Mouse (Mus musculus) CH12.LX (cell line): Measurements from ENCODE around the gene Gpm6b.

Experiments
- BHLHE40 ChIP-seq: IDR thresholded peaks from 2 replicates; pipeline ENCODE4 v1.6.1; 2011; ENCODE audit warnings: mild to moderate bottlenecking, low read depth, low read length, improper control_type of control experiment
- CTCF ChIP-seq, 2 experiments: IDR thresholded peaks in 1 of 2; conservative IDR thresholded peaks in 1 of 2; 2 replicates each; pipeline ENCODE4 v1.5.1; 2011 to 2012; ENCODE audit warnings: low read depth in 2 of 2, low read length in 2 of 2, improper control_type of control experiment in 1 of 2, inconsistent platforms in 1 of 2, mild to moderate bottlenecking in 1 of 2, moderate library complexity in 1 of 2
- EP300 ChIP-seq: IDR thresholded peaks from 2 replicates; pipeline ENCODE4 v1.6.1; 2011; ENCODE audit warnings: low read length, improper control_type of control experiment
- MAFK ChIP-seq: IDR thresholded peaks from 2 replicates; pipeline ENCODE4 v1.6.1; 2011; ENCODE audit warnings: low read length, improper control_type of control experiment; ENCODE audit not compliant: insufficient replicate concordance
- MAX ChIP-seq: IDR thresholded peaks from 2 replicates; pipeline ENCODE4 v1.6.1; 2011; ENCODE audit warnings: low read length, improper control_type of control experiment
- MAZ ChIP-seq: IDR thresholded peaks from 2 replicates; pipeline ENCODE4 v1.6.1; 2012; ENCODE audit warnings: low read depth, mild to moderate bottlenecking, inconsistent platforms, low read length, improper control_type of control experiment, moderate library complexity
- MEF2A ChIP-seq: IDR thresholded peaks from 2 replicates; pipeline ENCODE4 v1.6.1; 2014; ENCODE audit warnings: low read depth, mild to moderate bottlenecking, inconsistent platforms, low read length, improper control_type of control experiment, borderline replicate concordance
- PAX5 ChIP-seq: IDR thresholded peaks from 2 replicates; pipeline ENCODE4 v1.6.1; 2012; ENCODE audit warnings: low read length, inconsistent platforms, mixed read lengths
- POLR2A ChIP-seq: IDR thresholded peaks from 2 replicates; pipeline ENCODE4 v1.6.1; 2011; ENCODE audit warnings: low read depth, mild to moderate bottlenecking, improper control_type of control experiment, low read length
- POLR2AphosphoS2 ChIP-seq: IDR thresholded peaks from 2 replicates; pipeline ENCODE4 v1.6.1; 2011; ENCODE audit warnings: low read depth, low read length, improper control_type of control experiment
- TBP ChIP-seq: conservative IDR thresholded peaks from 2 replicates; pipeline ENCODE4 v1.6.1; 2011; ENCODE audit warnings: low read depth, low read length, improper control_type of control experiment
- UBTF ChIP-seq: IDR thresholded peaks from 2 replicates; pipeline ENCODE4 v1.6.1; 2012; ENCODE audit warnings: low read depth, mild to moderate bottlenecking, inconsistent platforms, low read length, improper control_type of control experiment, moderate library complexity

- TF ChIP-seq CTCF (conservative IDR thresholded peaks at IDR 0.05 in 1 of 2, IDR thresholded peaks at IDR 0.05 in 1 of 2; ENCODE audit: low read depth in 2 of 2, low read length in 2 of 2) (no peak), EP300 (no peak), PAX5 (no peak), TBP (no peak), MEF2A (no peak), MAX (no peak), POLR2A (no peak), MAZ (no peak), BHLHE40 (no peak), UBTF (no peak), POLR2AphosphoS2 (no peak), MAFK (no peak)
Observed at GRCm38 (mm10) chrX:166378652-166379051, 139.9 kb downstream of the Gpm6b start.
